Mouse (Mus musculus) small intestine, adult 2 months (tissue): ENCODE results near the gene Samd1.

ENCODE experiments used
- CTCF ChIP-seq: fragments of 200-500 bp; IDR thresholded peaks from 2 replicates; pipeline ENCODE4 v1.5.1; 2012; ENCODE audit warnings: low read depth, mild to moderate bottlenecking, control low read depth, inconsistent platforms, low read length, moderate library complexity, mixed read lengths; ENCODE audit not compliant: insufficient replicate concordance, insufficient read length; ENCODE audit errors: extremely low read depth
- POLR2A ChIP-seq: fragments of 200-500 bp; IDR thresholded peaks from 2 replicates; pipeline ENCODE4 v1.6.1; 2012; ENCODE audit warnings: low read depth, mild to moderate bottlenecking, control low read depth, inconsistent platforms, low read length, moderate library complexity

DNA sequence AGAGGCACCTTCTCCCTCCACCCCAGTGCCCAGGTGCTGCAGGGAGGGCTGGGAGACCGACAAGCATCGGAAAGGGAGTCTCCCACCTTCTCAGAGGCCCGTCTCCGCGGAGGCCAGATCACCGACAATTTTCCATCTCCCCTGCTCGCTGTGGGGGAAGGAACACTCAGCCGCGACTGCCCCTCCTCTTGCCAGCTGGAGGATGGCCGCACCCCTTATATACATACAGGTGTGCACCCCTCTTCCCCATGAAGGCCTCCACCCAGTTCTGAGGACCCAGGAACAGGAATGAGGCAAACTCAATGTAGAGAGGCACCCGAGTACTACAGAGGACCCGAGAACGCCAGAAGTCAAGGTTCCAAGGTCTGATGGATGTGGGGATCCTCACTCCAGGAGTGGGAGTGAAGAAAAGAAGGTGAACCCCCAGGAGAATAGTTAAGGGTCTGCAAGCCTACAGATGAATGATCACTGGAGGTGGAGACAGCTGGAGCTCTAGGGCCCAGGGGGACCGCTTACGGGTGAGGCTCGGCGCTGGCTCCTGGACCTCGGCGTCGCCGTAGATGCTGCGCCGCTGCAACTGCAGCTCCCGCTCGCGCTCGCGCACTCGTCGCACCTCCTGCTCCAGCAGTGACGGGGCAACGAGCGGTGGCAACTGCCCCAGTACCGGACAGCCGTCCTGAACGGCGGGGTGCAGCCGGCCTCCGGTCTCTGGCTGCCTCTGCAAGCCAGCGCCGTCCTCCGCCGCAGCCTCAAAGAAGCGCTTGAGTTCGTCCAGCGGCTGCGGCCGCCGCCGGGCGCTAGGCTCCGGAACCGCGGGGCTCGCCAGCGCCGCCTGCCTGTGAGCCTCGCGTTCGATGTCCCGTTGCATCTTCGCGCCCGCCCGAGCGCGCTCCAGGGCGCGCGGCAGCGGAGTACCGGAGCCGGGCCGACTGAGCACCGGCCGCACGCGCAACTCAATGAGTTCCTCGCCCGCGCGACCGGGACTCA lies 13.4 kb downstream of the Samd1 start:
- TF ChIP-seq CTCF (peak; percentile 53), POLR2A (no peak)
